Mouse (Mus musculus): Measurements from ENCODE around the gene Efcab12. TPM values are rescaled to one million over a fixed set of nuclear protein-coding genes. Genes with fewer than 3 reads are reported as not detected.

Gene Efcab12
- total RNA-seq, 2 experiments from 2014 or later = 0.09 TPM; not detected in 1

GRCm38 (mm10) chr6:115846640-115847411, 8.6 kb upstream of the Efcab12 start:
- peak; percentile 94 for ATAC-seq (ENCODE audit: poor library complexity, severe bottlenecking)

GRCm38 (mm10) chr6:115845006-115845405, 6.8 kb upstream of the Efcab12 start:
- no peak for ATAC-seq (ENCODE audit: poor library complexity, severe bottlenecking)

- no peak for ATAC-seq (ENCODE audit: poor library complexity, severe bottlenecking)
These were observed 533 bp upstream of the Efcab12 start for GRCm38 (mm10) chr6:115838745-115839144.

GRCm38 (mm10) chr6:115833861-115834260, 4.4 kb downstream of the Efcab12 start:
- no peak for ATAC-seq (ENCODE audit: poor library complexity, severe bottlenecking)

- no peak for ATAC-seq (ENCODE audit: poor library complexity, severe bottlenecking)
These were observed 5.9 kb downstream of the Efcab12 start for GRCm38 (mm10) chr6:115832152-115832850.

- ATAC-seq (ENCODE audit: poor library complexity, severe bottlenecking) = no peak
These were observed 7.2 kb downstream of the Efcab12 start for GRCm38 (mm10) chr6:115830779-115831601.

GRCm38 (mm10) chr6:115823850-115824464, 14.3 kb downstream of the Efcab12 start:
- peak; percentile 99 for ATAC-seq (ENCODE audit: poor library complexity, severe bottlenecking)

- no peak for ATAC-seq (ENCODE audit: poor library complexity, severe bottlenecking)
These were observed 16.8 kb downstream of the Efcab12 start for GRCm38 (mm10) chr6:115821216-115821993.

- no peak for ATAC-seq (ENCODE audit: poor library complexity, severe bottlenecking)
These were observed 20.1 kb downstream of the Efcab12 start for GRCm38 (mm10) chr6:115818129-115818528.

- no peak for ATAC-seq (ENCODE audit: poor library complexity, severe bottlenecking)
These were observed 23.2 kb downstream of the Efcab12 start for GRCm38 (mm10) chr6:115815041-115815440.

GRCm38 (mm10) chr6:115814104-115814503, 24.1 kb downstream of the Efcab12 start:
- peak; percentile 91 for ATAC-seq (ENCODE audit: poor library complexity, severe bottlenecking)

- no peak for ATAC-seq (ENCODE audit: poor library complexity, severe bottlenecking)
These were observed 26.6 kb downstream of the Efcab12 start for GRCm38 (mm10) chr6:115811606-115812005.

- peak; percentile 93 for ATAC-seq (ENCODE audit: poor library complexity, severe bottlenecking)
These were observed 29.6 kb downstream of the Efcab12 start, which contains the start of gene Rpl32 for GRCm38 (mm10) chr6:115808488-115809231. Gene Rpl32 (minus strand): TSS chr6:115808747.

GRCm38 (mm10) chr6:115808196-115808487, 30.1 kb downstream of the Efcab12 start:
- ATAC-seq (ENCODE audit: poor library complexity, severe bottlenecking) = no peak

GRCm38 (mm10) chr6:115807464-115808195, 30.6 kb downstream of the Efcab12 start:
- no peak for ATAC-seq (ENCODE audit: poor library complexity, severe bottlenecking)

GRCm38 (mm10) chr6:115804432-115805192, 33.6 kb downstream of the Efcab12 start:
- no peak for ATAC-seq (ENCODE audit: poor library complexity, severe bottlenecking)

- ATAC-seq (ENCODE audit: poor library complexity, severe bottlenecking) = peak; percentile 71; the same call in 1 of the 2 replicates
These were observed 34.5 kb downstream of the Efcab12 start for GRCm38 (mm10) chr6:115803541-115804382.
